Mouse (Mus musculus): ENCODE measurements at regions not wholly inside any gene's neighbourhood (a gene's known extent, or its start where the extent isn't known, plus 50 kb on each side); places are given as distances from the start of the nearest gene placed in this dataset.

DNA sequence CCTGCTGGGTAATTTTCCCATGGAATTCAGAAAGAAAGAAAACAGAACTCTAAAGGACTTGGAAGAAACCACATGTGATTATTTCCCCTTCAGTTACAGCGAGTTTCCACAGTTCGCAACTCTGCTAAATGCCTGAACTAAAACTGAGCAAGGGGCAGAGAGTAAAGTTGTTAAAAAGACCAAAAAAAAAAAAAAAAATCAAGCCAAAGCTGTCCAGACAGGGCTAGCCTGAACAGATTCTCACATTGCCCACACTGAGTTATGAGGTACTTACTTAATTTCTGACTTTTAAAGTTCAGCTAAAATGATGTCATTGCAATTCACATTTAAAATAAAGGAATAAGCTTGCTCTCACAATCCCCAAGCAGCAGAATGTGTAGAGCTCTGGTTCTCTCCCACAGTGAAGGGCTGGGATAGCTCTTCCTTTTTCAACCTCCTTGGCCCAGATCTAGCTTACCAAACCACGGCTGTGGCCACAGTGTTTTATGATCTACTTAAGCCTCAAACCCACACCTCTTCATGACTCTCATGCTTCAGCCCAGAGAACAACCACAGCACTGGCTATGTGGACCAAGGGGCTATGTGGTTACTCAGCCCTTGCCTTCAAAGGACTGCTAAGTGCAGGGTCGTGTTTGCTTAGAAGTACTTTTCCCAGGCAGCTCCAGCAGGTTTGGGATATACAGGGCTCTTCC lies 90.8 kb downstream of the Atp6ap1l start:
- TF ChIP-seq CTCF (IDR thresholded peaks at IDR 0.05; ENCODE audit: control insufficient read depth, insufficient read depth, insufficient read length): no peak
- no peak for TF ChIP-seq CEBPB (IDR thresholded peaks at IDR 0.05; ENCODE audit: low read depth)
- no peak for TF ChIP-seq MAX (IDR thresholded peaks at IDR 0.05)
